Mouse (Mus musculus): ENCODE results near the gene Large1. TPM values are rescaled to one million over a fixed set of nuclear protein-coding genes. Genes with fewer than 3 reads are reported as not detected.

The Large1 gene
- total and polyA plus RNA-seq, 3 experiments = 0.22 TPM; not detected in 2

GRCm38 (mm10) chr8:73142660-73143395 is 210.5 kb downstream of the Large1 start:
- no peaks in the 10 kb centered on the region for H3K36me3 ChIP-seq (replicated peaks)
- DNase-seq (ENCODE audit: low spot score) (no peak), ATAC-seq (ENCODE audit: extremely low read depth, insufficient number of reproducible peaks, low FRiP score, poor library complexity, severe bottlenecking) (no peak)
- H3K4me3 ChIP-seq (ENCODE audit: low read depth, low read length) = no peak overlapping the region
- no peaks in the 10 kb centered on the region for H3K9me3 ChIP-seq (replicated peaks)
- no peaks in the 10 kb centered on the region for H3K4me1 ChIP-seq (ENCODE audit: insufficient read depth, low read depth, low read length)
- TF ChIP-seq GATA1 (IDR thresholded peaks at IDR 0.05; ENCODE audit: borderline replicate concordance, low read length) (no peak), GATA2 (IDR thresholded peaks at IDR 0.05; ENCODE audit: borderline replicate concordance, low read depth, low read length) (no peak), POLR2AphosphoS5 (IDR thresholded peaks at IDR 0.05; ENCODE audit: insufficient replicate concordance, low read depth, low read length) (no peak), TAL1 (conservative IDR thresholded peaks at IDR 0.05; ENCODE audit: low read depth, low read length) (no peak)
- H3K27me3 ChIP-seq (ENCODE audit: insufficient read depth, low read length) = no peaks in the 10 kb centered on the region

- Histone ChIP-seq H3K36me3 (replicated peaks) (no peaks in the 10 kb centered on the region), H3K9me3 (replicated peaks) (0 out of 2 replicates have a peak, but pooled peaks cover 4% of the 10 kb centered on the region), H3K4me3 (ENCODE audit: low read depth, low read length) (no peak overlapping the region), H3K27me3 (ENCODE audit: insufficient read depth, low read length) (no peaks in the 10 kb centered on the region), H3K4me1 (ENCODE audit: insufficient read depth, low read depth, low read length) (no peaks in the 10 kb centered on the region)
- TF ChIP-seq GATA1 (IDR thresholded peaks at IDR 0.05; ENCODE audit: borderline replicate concordance, low read length) (no peak), CTCF (IDR thresholded peaks at IDR 0.05; ENCODE audit: low read depth, low read length) (no peak)
- DNase-seq (ENCODE audit: low spot score) = no peak
- no peak for ATAC-seq (ENCODE audit: extremely low read depth, insufficient number of reproducible peaks, low FRiP score, poor library complexity, severe bottlenecking)
These were observed 217.9 kb downstream of the Large1 start for GRCm38 (mm10) chr8:73135397-73135796.

- ATAC-seq (ENCODE audit: extremely low read depth, insufficient number of reproducible peaks, low FRiP score, poor library complexity, severe bottlenecking) = no peak
- no peak overlapping the region for H3K4me3 ChIP-seq (ENCODE audit: low read depth, low read length)
- TF ChIP-seq GATA2 (IDR thresholded peaks at IDR 0.05; ENCODE audit: borderline replicate concordance, low read depth, low read length) = no peak
- H3K36me3 ChIP-seq (replicated peaks) = no peaks in the 10 kb centered on the region
- no peaks in the 10 kb centered on the region for H3K4me1 ChIP-seq (ENCODE audit: insufficient read depth, low read depth, low read length)
- H3K9me3 ChIP-seq (replicated peaks) = 0 out of 2 replicates have a peak, but pooled peaks cover 4% of the 10 kb centered on the region
- no peaks in the 10 kb centered on the region for H3K27me3 ChIP-seq (ENCODE audit: insufficient read depth, low read length)
- DNase-seq (ENCODE audit: low spot score) = no peak
These were observed 221.3 kb downstream of the Large1 start for GRCm38 (mm10) chr8:73132080-73132479.

- Histone ChIP-seq H3K9me3 (replicated peaks) (no peaks in the 10 kb centered on the region), H3K27me3 (ENCODE audit: insufficient read depth, low read length) (no peaks in the 10 kb centered on the region), H3K4me3 (ENCODE audit: low read depth, low read length) (no peak overlapping the region), H3K36me3 (replicated peaks) (no peaks in the 10 kb centered on the region), H3K4me1 (ENCODE audit: insufficient read depth, low read depth, low read length) (no peaks in the 10 kb centered on the region)
- DNase-seq (ENCODE audit: low spot score) (no peak), ATAC-seq (ENCODE audit: extremely low read depth, insufficient number of reproducible peaks, low FRiP score, poor library complexity, severe bottlenecking) (no peak)
- TF ChIP-seq CTCF (IDR thresholded peaks at IDR 0.05; ENCODE audit: low read depth, low read length) (no peak), POLR2AphosphoS5 (IDR thresholded peaks at IDR 0.05; ENCODE audit: insufficient replicate concordance, low read depth, low read length) (no peak), GATA1 (IDR thresholded peaks at IDR 0.05; ENCODE audit: borderline replicate concordance, low read length) (no peak), TAL1 (conservative IDR thresholded peaks at IDR 0.05; ENCODE audit: low read depth, low read length) (no peak), GATA2 (IDR thresholded peaks at IDR 0.05; ENCODE audit: borderline replicate concordance, low read depth, low read length) (no peak)
These were observed 229.4 kb downstream of the Large1 start for GRCm38 (mm10) chr8:73123864-73124499.

GRCm38 (mm10) chr8:73112332-73112895 is 240.9 kb downstream of the Large1 start:
- H3K27me3 ChIP-seq (ENCODE audit: insufficient read depth, low read length) = no peaks in the 10 kb centered on the region
- H3K36me3 ChIP-seq (replicated peaks) = no peaks in the 10 kb centered on the region
- no peak for DNase-seq (ENCODE audit: low spot score)
- H3K9me3 ChIP-seq (replicated peaks) = no peaks in the 10 kb centered on the region
- ATAC-seq (ENCODE audit: extremely low read depth, insufficient number of reproducible peaks, low FRiP score, poor library complexity, severe bottlenecking) = no peak; the same call in 1 of the 2 replicates
- no peaks in the 10 kb centered on the region for H3K4me1 ChIP-seq (ENCODE audit: insufficient read depth, low read depth, low read length)
- TF ChIP-seq POLR2AphosphoS5 (IDR thresholded peaks at IDR 0.05; ENCODE audit: insufficient replicate concordance, low read depth, low read length) = no peak
- no peak for TF ChIP-seq TAL1 (conservative IDR thresholded peaks at IDR 0.05; ENCODE audit: low read depth, low read length)
- TF ChIP-seq GATA2 (IDR thresholded peaks at IDR 0.05; ENCODE audit: borderline replicate concordance, low read depth, low read length) = no peak
- no peak for TF ChIP-seq CTCF (IDR thresholded peaks at IDR 0.05; ENCODE audit: low read depth, low read length)
- no peak for TF ChIP-seq GATA1 (IDR thresholded peaks at IDR 0.05; ENCODE audit: borderline replicate concordance, low read length)
- H3K4me3 ChIP-seq (ENCODE audit: low read depth, low read length) = no peak overlapping the region

GRCm38 (mm10) chr8:73104089-73104488 is 249.3 kb downstream of the Large1 start:
- TF ChIP-seq CTCF (IDR thresholded peaks at IDR 0.05; ENCODE audit: low read depth, low read length) (no peak), POLR2AphosphoS5 (IDR thresholded peaks at IDR 0.05; ENCODE audit: insufficient replicate concordance, low read depth, low read length) (no peak), TAL1 (conservative IDR thresholded peaks at IDR 0.05; ENCODE audit: low read depth, low read length) (no peak), GATA1 (IDR thresholded peaks at IDR 0.05; ENCODE audit: borderline replicate concordance, low read length) (no peak), GATA2 (IDR thresholded peaks at IDR 0.05; ENCODE audit: borderline replicate concordance, low read depth, low read length) (no peak)
- no peaks in the 10 kb centered on the region for H3K36me3 ChIP-seq (replicated peaks)
- no peaks in the 10 kb centered on the region for H3K4me1 ChIP-seq (ENCODE audit: insufficient read depth, low read depth, low read length)
- H3K9me3 ChIP-seq (replicated peaks) = no peaks in the 10 kb centered on the region
- no peaks in the 10 kb centered on the region for H3K27me3 ChIP-seq (ENCODE audit: insufficient read depth, low read length)
- DNase-seq (ENCODE audit: low spot score) = no peak
- ATAC-seq (ENCODE audit: extremely low read depth, insufficient number of reproducible peaks, low FRiP score, poor library complexity, severe bottlenecking) = no peak
- H3K4me3 ChIP-seq (ENCODE audit: low read depth, low read length) = no peak overlapping the region
